Mouse (Mus musculus) G1E (cell line): ENCODE measurements around the gene Apoa5.

Source experiments
- CTCF ChIP-seq: IDR thresholded peaks from 2 replicates; pipeline ENCODE4 v1.5.1; 2012; ENCODE audit warnings: low read depth, low read length, inconsistent platforms, mixed read lengths
- GATA1 ChIP-seq: IDR thresholded peaks from 2 replicates; pipeline ENCODE4 v1.6.1; 2012; ENCODE audit warnings: borderline replicate concordance, low read length, inconsistent platforms, mixed read lengths
- GATA2 ChIP-seq: IDR thresholded peaks from 2 replicates; pipeline ENCODE4 v1.6.1; 2012; ENCODE audit warnings: low read depth, low read length, inconsistent platforms, borderline replicate concordance
- TAL1 ChIP-seq: conservative IDR thresholded peaks from 2 replicates; pipeline ENCODE4 v1.6.1; 2012; ENCODE audit warnings: low read depth, low read length, inconsistent platforms, mixed read lengths

- no peak for TF ChIP-seq TAL1
- TF ChIP-seq CTCF, result no peak
- TF ChIP-seq GATA1, result no peak
- no peak for TF ChIP-seq GATA2
Measured at GRCm38 (mm10) chr9:46314921-46315320, 46.5 kb downstream of the Apoa5 start.
